Mouse (Mus musculus): Measurements from ENCODE around the gene Polr2a.

DNA sequence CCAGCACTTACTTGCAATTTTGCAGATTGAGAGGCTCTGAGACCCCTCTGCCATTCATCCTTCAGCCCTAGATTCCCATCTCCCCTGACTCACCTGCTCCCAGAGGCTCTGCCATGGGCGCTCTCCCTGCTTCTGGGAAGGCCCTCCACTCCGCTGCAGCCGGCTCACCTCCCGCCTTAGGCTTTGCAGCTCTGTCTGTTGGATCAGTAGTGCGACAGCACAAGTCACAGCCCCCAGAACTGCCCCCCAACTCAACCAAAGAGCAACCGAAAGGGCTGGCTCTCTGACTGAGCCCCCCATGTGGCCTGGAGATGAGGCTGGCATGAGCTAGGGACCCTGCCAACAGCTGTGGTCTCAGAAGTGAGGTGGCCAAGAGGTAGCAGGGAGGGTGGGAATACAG is 73.5 kb downstream of the Polr2a start:
- no peak for TF ChIP-seq CTCF (IDR thresholded peaks at IDR 0.05; ENCODE audit: low read depth)
- no peak for TF ChIP-seq EP300 (IDR thresholded peaks at IDR 0.05; ENCODE audit: low read depth)

All from liver, postnatal 0 days (tissue).